Mouse (Mus musculus): ENCODE results near the gene Jmy.

Gene Jmy

DNA sequence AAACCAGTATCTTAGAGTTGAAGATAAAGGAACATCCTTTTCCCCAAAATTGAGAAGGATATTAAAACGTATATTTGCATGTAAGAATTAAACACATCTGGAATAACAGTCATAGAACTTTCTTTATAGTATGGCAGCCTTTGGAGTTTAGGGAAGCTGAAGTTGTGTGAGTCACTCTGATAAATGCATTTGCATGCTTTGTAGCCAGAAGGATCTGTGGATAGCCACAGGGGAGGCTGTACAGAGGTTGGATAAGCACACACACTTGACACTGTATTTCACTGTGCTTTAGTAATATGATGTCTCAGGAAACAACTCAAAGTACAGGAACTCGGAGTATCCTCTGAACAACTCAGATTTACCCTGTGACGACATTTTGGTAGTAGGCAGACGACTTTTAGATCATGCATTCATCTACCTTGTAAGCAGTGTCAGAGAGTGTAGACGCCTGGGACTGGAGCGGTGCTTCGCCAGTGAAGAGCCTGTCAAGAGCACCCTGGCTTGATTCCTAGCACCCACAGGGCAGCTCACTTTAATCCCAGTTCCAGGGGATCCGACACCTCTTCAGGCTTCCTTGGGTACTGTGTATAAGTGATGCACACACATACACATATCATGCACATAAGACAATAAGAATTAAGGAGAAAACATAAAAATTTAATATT lies 119.1 kb downstream of the Jmy start:
- no peak for DNase-seq (ENCODE audit: low read depth, low spot score)

All from brain, embryonic 18.5 days (tissue).